Mouse (Mus musculus): ENCODE measurements at regions not wholly inside any gene's neighbourhood (a gene's known extent, or its start where the extent isn't known, plus 50 kb on each side); places are given as distances from the start of the nearest gene placed in this dataset.
"Not testable (repeated sequence)": the region's sequence is repeated elsewhere in the genome, so short reads cannot be mapped to it uniquely, and the experiment has no call there.

- TF ChIP-seq TAL1, GATA1 (IDR thresholded peaks at IDR 0.05; ENCODE audit: low read length): not testable (repeated sequence)
Measured at GRCm38 (mm10) chrX:166787137-166787536, 201.6 kb upstream of the Egfl6 start.

Measured in erythroblast, embryonic 14.5 days (primary cell).